Mouse (Mus musculus) forebrain, embryonic 10.5 days (tissue): ENCODE measurements at regions not wholly inside any gene's neighbourhood (a gene's known extent, or its start where the extent isn't known, plus 50 kb on each side); places are given as distances from the start of the nearest gene placed in this dataset.

Experiments
- DNase-seq: peaks from one replicate; pipeline ENCODE4 v3.0.0-alpha.2; 2017; ENCODE audit warnings: low spot score; ENCODE audit errors: extremely low spot score
- H3K27ac ChIP-seq: fragments of 300-500 bp; sonication (generic); 2 replicates; pipeline ENCODE4 v1.5.1; 2016; ENCODE audit warnings: mild to moderate bottlenecking
- H3K27me3 ChIP-seq: fragments of 300-500 bp; sonication (generic); 2 replicates; pipeline ENCODE4 v1.6.1; 2016; ENCODE audit warnings: mild to moderate bottlenecking; ENCODE audit not compliant: poor library complexity, severe bottlenecking
- H3K36me3 ChIP-seq: fragments of 300-500 bp; sonication (generic); replicated peaks from 2 replicates; pipeline ENCODE4 v1.6.1; 2016; ENCODE audit warnings: mild to moderate bottlenecking, moderate library complexity
- H3K4me1 ChIP-seq: fragments of 300-500 bp; sonication (generic); 2 replicates; pipeline ENCODE4 v1.6.1; 2016
- H3K4me3 ChIP-seq: fragments of 300-500 bp; sonication (generic); 2 replicates; pipeline ENCODE4 v1.5.1; 2016; ENCODE audit warnings: mild to moderate bottlenecking, moderate library complexity
- H3K9me3 ChIP-seq: fragments of 300-500 bp; sonication (generic); 2 replicates; pipeline ENCODE4 v1.6.1; 2016; ENCODE audit warnings: mild to moderate bottlenecking, moderate library complexity
- WGBS: fragments of 180-500 bp; shearing (Covaris S2); methylation state at CpG from one replicate; pipeline ENCODE4 v1.1.7; 2016; 5-methylcytosine and 5-hydroxymethylcytosine counted together

- H3K9me3 ChIP-seq = no peaks in the 10 kb centered on the region
- peaks cover 41% of the 10 kb centered on the region for H3K27me3 ChIP-seq
- DNase-seq = peak; percentile 8
- H3K4me3 ChIP-seq = no peak overlapping the region
- H3K4me1 ChIP-seq = peaks cover 14% of the 10 kb centered on the region
- H3K36me3 ChIP-seq = no peaks in the 10 kb centered on the region
- WGBS = 48% methylated on average over 6 of the region's 6 CpGs
- no peak overlapping the region for H3K27ac ChIP-seq
These were observed 63.5 kb upstream of the Irx6 start for GRCm38 (mm10) chr8:92610487-92611059.

DNA sequence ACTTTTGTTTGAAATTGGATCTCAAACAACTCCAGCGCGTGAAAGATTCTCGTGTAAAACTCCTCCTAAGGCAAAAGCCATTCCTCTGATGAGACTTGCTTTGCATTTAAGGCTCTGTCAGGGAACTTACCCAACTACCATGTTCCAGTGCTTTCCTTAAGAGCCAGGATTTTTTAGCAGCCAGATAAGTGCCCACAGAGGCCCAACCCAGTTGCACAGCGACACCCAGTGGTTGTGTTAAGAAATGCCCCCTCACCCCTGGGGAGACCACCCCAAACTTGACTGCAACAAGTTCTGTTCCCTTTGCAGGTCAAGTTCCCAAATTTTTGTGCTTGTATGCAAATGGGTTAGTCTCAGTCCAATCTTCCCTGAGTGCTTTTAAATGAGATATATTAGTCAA, 60.6 kb upstream of the Irx6 start:
- Histone ChIP-seq H3K4me1 (peaks cover 21% of the 10 kb centered on the region), H3K9me3 (no peaks in the 10 kb centered on the region), H3K36me3 (no peaks in the 10 kb centered on the region), H3K4me3 (no peak overlapping the region), H3K27ac (no peak overlapping the region), H3K27me3 (peaks cover 41% of the 10 kb centered on the region)
- WGBS = 54% methylated on average over 4 of the region's 4 CpGs
- peak; percentile 27 for DNase-seq

GRCm38 (mm10) chr8:92616341-92617115, 57.6 kb upstream of the Irx6 start:
- Histone ChIP-seq H3K27ac (no peak overlapping the region), H3K36me3 (no peaks in the 10 kb centered on the region), H3K9me3 (no peaks in the 10 kb centered on the region), H3K27me3 (peaks cover 21% of the 10 kb centered on the region), H3K4me1 (peaks cover 6% of the 10 kb centered on the region; the same call in 1 of the 2 replicates), H3K4me3 (no peak overlapping the region)
- DNase-seq = peak; percentile 14
- 70% methylated on average over 10 of the region's 10 CpGs for WGBS

GRCm38 (mm10) chr8:92618281-92618680, 55.8 kb upstream of the Irx6 start:
- Histone ChIP-seq H3K27ac (no peak overlapping the region), H3K36me3 (no peaks in the 10 kb centered on the region), H3K4me1 (peaks cover 6% of the 10 kb centered on the region; the same call in 1 of the 2 replicates), H3K4me3 (no peak overlapping the region), H3K27me3 (peaks cover 13% of the 10 kb centered on the region), H3K9me3 (no peaks in the 10 kb centered on the region)
- 82% methylated on average over 14 of the region's 14 CpGs for whole genome bisulfite sequencing
- peak; percentile 11 for DNase-seq
